Mouse (Mus musculus): ENCODE measurements around the gene Ahctf1.
"Not testable (repeated sequence)": the region's sequence is repeated elsewhere in the genome, so short reads cannot be mapped to it uniquely, and the experiment has no call there.

Ahctf1 gene

DNA sequence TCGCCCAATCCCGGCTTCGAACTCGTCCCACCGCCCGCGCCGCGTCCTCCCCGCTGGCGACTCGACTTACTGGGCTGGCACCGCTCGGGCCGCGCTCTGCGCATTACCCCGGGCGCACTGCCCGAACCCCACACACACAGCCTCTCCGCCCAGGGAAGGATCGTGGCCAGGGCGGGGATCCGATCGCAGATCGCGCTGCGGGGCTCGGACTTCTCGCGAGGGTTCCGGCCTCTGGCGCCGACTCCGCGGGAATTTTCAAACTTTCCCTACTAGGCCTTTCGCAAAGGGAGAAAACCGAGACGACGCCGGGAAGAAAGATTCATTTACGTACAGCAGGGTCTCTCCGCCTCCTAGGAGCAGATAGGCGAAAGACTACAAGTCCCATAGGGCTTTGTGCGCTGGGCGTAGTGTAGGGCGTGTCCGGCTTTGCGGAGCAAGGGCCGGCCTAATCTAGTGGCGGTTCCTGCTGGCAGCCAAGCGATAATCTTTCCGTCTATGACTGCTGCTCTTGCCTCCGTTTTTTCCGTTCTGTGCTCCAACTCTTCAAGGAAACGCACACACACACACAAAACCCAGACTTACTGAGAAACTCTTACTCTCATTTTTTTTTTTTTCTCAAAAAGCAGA lies at the start of gene Ahctf1:
Gene Ahctf1, minus strand, starts transcription at position 168 of the 627 bp plus-strand sequence.
- peak; percentile 98 for DNase-seq (ENCODE audit: low read depth)

DNA sequence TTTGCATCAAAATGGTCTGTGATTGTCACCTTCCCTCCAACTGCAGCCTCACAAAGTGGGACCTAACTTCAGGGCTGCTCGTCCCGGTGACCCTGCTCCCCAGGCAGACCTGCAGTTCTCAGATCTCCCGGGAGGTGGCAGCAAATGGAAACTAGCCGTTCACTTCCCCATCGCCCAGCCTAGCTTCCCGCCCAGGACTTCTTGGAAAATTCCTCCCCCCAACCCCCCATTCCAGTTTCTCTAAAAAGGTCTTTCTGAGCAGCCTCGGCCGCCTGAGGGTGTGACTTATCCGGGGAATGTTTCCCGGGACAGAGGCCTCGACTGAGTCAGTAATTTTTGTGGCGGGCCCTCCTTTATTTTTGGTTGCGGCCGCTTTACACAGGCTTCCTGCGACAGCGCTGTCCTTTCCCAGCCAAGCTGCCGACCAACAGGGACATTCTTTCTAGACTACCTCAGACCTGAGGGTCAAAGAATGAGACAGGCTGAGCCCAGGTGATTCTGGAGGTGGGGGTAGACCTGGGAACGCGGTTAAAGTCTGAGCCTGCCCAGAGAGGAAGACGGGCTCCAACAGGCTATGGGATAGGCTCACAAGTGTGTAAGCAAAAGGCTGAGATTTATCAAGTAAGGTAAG lies 44.4 kb upstream of the Ahctf1 start:
- DNase-seq (ENCODE audit: low read depth), result peak; percentile 72

DNA sequence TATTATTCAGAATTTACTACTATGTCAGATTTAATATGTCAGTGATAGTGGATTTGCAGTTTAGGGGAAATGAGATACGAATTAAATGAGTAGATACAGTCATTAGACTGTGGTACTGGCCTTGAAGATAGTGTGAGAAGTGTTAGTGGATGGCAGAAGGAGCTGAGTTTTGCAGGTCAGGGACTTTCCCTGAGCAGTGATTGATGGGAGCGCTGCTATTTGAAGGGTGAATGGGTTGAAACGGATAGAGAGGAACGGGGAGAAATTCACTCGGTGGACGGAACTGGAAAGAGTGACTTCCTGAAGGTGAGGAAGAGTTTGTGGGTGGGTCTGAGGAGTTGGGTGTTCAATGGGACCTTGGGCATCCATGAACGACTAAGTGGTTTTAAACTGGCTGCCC lies 43.7 kb upstream of the Ahctf1 start:
- no peak for DNase-seq (ENCODE audit: low read depth)

DNA sequence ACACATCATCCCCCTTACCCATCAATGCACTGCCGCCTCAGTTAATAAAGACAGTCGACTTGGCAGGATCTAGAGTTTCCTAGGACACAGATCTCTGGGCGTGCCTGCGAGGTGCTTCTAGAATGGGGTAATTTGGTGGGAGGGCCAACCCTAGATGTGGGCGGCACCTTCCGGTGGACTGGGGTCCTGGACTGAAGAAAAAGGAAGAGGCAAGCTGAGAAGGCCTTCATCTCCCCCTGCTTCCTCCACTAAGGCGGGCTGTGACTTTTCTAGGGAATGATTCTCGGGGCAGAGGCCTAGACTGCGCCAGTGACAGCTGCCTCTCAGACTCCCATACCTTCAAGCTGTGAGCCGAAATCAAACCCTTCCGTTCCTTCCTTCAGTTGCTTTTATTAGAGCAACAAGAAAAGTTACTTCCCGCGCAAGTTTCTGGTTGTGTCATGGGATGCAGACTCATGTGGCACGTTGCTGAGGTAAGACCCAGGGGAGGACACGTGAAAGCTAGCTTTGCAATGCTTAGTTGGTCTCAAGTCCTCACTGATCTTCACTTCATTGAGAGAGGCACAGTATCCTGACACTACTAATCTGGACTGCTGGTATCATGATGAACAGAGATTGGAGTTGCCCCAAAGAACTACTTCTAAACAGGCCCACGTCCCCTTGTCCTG lies 42.5 kb upstream of the Ahctf1 start:
- no peak for DNase-seq (ENCODE audit: low read depth)

DNA sequence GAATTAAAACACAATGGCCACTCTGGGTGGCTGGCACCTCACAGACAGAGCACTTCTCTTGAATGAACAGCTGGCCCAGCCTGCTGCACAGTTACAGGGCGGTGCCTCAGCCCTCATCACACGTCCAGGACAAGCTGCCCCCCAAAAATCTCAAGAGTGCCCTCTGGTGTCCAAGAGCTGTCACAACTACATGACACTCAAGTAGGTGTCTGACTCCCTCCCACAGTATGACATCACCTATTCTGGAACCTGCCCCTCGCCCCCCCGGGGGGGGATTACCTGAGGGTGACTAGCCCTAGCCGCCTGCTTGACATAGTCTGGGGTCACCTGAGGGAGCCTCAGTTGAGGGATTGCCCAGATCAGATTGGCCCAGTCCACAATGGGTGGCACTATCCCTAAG lies 41.4 kb upstream of the Ahctf1 start:
- DNase-seq (ENCODE audit: low read depth), result no peak

DNA sequence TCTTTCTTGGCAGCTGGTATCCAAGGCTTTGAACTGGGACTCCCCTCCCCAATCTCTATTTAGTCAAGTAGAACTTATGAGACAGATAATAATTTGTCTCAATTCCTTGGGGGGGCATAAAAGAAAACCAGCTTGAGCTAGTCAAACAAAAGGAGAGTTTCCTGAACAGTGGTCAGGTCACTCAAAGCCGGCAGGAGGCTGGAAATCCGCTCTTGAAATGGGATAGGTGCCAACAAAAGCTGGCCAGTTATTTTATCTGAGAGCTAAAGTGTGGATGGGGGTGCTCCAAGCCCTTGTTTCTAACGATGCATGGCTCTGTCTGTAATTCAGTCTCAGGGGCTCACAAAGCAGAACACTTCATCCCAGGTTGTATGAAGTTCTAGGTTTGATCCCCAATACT lies 40.5 kb upstream of the Ahctf1 start:
- no peak for DNase-seq (ENCODE audit: low read depth)

DNA sequence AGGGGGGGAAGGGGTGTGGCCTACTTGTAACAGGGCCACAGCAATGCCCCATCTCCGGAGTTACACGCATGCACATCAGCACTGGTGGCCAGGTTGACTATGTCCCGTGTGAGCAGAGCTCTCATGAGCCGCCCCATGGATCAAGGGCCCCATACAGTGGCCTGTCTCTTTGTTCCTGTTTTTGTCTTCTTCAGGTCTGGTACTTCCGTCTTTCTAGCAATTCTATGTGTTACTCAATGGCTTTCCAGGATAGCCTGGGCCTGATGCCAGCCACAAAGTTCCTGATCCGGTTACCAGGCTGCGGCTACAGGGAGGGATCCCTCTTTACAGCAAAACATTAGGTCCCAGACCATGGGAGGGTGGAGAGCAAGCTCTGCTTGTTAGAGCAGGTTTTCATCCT lies 39.1 kb upstream of the Ahctf1 start:
- DNase-seq (ENCODE audit: low read depth), result no peak

DNA sequence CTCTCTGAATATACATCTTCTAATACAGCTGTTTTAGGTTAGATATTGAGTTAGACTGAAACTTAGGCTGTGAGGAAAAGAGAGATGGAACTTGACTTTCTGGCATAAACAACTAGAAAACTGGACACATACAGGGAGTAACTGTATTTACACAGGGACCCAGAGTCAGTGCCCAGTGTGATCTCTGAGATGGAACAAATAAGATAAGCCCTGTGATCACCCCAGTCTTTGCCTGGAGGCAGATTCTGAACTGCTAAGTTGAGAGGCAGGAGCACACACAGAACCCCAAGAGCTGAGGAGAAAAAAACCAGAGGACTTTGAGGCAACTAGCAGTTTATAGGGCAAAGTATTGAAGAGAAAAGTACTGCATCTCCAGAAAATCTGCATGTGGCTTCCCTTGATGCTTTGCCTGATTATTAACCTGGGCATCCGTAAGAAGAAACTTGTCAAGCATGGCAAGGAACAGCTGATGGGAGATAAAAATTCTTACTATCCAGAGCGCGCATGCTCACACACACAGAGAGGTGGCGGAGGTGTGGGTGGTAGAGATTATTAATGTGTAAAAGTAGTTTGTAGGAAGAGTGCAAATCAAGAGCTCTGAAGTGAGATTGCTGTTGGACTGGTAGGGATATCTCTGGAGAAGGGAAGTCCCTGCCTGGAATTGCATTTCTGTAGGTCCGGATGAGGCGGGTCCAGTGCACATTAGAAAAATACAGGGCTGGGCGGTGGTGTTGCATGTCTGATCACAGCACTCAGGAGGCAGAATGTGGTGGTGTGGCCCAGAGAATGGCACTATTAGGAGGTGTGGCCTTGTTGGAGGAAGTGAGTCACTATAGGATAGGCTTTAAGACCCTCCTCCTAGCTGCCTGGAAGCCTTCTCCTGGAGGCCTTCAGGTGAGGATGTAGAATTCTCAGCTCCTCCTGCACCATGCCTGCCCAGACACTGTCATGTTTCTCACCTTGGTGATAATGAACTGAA lies 33.2 kb upstream of the Ahctf1 start:
- DNase-seq (ENCODE audit: low read depth), result no peak

DNA sequence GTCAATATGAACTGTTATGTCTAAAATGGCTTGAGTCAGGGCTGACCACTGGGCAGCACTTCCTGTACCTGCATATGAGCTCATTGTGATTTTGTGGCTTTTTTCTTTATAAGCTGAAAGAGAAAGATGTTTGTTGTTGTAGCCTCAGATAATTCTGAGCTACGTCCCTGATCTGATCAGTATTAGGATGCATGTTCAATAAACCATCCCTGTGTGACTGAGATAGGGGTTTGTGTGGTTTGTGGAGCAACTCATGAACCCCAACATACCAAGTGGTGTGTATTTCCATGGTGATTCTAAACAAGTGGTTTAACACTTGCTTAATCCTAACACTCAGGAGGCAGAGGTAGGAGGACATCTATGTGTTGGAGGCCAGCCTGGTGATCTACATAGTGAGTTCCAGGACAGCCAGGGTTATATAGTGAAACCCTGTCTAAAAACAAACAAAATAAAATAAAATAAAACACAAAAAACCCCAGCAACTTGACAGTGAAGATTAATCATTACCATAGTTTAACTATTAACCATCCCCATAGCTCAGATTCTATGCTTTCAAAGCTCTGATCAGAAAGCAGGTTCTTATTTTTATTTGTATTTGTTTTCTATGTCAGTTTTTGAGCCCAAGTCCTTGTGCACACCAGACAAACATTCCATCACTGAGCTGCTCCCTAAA lies 32.4 kb upstream of the Ahctf1 start:
- DNase-seq (ENCODE audit: low read depth), result no peak

DNA sequence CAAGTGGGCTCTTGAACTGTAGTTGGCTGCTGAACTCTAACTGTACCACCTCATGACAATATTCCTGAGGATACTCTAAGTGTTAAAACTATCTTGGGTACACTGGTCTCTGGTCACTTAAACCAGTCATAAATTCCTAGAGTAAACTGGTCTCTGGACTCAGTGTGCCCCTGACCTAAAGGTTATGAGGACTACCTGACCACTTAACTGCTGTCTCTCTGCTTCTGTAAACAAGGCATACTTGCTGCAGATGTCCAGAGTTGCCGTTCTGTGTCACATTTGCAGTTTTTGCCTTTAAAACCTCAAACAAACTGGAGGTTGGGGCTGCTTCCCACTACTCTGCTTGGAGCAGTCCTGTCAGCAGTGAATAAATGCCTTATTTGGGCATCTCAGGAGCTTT lies 30.1 kb upstream of the Ahctf1 start:
- DNase-seq (ENCODE audit: low read depth), result no peak

DNA sequence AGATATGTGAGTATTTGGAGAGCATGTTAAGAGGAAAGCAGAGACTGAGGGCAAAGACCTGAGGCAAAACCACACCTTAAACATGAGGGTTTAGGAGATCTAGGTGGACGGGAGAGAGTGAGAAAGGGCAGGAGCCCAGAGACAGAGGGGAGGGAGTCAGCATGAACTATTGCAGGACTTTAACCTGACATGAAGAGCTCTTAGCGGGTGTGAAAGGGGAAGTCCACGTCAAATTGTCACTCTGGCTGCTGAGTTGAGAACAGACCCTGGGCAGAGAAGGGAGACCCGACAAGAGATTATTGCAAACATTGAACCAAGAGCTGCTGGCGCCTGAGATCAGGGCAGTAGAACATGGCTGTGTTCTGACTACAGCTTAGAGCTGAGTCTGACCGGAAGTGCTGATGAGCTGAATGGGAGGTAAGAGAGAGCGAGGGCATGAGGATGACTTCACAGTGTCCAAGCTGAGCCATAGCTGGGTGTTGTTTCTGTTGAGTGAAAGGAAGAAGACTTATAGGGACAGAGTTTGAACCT lies 29.3 kb upstream of the Ahctf1 start:
- DNase-seq (ENCODE audit: low read depth), result no peak

DNA sequence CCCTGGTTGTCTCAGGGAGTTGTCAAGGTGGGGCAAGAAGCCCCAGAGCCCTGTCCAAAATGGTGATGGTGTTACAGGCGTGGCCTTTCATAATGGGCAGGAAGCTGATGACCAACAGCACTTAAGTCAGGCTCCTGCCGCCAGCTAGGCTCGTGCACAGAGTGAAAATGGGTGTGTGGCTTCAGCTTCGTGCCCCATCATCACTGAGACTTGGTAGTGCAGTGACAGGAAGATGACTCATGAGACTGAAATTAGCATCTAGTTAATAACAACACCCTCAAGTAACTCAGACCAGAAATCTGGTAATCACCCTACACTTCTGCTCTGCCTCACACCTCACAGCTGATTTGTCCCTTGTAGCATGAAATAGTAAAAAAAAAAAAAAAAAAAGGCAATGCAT lies 25.4 kb upstream of the Ahctf1 start:
- no peak for DNase-seq (ENCODE audit: low read depth)

DNA sequence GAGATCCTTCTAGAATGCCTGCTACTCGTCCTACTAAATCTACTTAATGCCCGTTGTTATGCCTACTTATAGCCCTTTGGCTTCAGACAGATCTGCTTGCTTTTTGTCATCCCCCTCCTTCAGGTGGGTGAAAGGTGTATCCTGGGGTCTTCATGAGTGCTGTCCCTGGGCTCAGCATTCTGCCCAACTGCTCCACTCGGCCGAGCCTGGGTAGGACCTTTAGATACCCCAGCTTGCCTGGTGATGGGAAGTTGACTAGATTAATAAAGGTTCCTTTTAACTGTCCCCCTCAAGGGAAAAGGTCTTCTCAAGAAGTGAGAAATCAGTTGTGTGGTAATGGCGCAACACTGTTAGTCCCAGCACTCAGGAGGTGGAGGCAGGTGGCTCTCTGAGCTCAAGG lies 24.6 kb upstream of the Ahctf1 start:
- no peak for DNase-seq (ENCODE audit: low read depth)

DNA sequence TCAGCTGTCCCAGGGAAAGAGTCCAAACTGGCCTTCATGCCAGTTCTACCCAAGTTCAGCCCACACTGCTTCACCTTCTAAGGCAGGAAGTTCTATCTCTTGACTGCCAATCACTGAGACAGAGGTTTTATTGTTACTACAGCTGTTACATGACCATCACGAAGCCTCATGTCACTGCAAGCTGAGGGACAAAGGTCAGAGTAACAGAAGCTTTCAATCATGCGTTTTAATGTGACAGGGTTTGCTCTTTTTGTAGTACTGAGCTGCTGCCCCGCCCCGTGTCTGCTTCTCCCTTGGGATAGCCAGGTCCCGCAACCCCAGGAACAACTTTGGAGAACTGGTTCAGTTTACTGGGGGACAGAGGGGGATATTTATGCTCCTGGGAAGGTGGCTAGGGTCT lies 21.1 kb upstream of the Ahctf1 start:
- DNase-seq (ENCODE audit: low read depth), result no peak

DNA sequence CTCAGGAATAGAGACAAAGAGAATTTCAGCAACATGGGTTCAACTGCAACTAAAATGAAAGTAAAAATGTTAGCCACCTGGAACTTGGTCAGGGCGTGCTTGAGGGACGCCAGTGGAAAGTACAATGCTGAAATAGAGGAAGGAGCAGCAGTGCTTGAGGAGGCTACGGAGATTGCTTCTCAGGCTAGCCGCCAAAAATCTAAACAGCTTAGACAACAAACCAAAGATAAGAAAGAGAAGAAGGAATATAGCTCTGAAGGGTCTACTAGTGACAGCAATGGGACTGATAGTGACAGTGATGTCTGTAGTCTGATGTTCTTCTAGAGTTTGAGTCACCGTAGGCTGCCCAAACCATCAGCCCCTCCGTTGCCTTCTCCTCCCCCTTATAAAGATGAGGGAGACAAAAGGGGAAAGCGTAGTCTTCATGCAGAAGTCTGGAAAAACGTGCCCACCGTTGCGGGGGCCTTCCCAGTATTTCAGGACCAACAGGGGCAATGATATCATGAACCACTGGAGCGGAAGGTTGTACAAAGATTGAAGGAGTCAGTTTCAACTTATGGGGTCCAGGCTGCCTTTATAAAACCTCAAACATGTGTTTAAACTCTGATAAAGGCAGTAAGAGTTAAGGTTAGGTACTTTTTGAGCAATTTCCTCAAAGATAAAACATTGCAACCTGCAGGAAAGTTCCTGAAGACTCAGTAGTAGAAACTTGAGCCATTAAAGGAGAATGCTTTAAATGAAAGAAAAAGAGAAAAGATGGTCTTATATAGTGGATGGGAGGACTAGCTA lies 15.2 kb upstream of the Ahctf1 start:
- not testable (repeated sequence) for DNase-seq (ENCODE audit: low read depth)

DNA sequence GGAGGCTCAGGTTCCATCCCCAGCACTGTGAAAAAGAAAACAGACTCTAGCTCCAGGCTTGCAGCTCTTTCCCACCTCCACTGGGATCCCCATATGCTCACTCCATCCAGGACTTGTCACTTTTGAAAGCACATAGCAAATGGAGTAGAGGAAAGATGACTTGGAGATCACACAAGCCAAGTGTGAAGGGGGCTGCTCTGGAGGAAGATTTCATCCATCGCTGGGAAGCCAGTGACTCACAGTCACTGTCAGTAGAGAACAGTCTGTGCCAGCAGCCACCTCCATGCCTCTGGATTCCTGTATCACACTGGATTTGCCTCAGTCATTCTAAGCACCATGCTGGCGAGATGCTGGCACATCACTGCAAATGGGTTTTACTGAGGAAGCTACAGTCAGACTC lies 11.1 kb upstream of the Ahctf1 start:
- DNase-seq (ENCODE audit: low read depth), result no peak

DNA sequence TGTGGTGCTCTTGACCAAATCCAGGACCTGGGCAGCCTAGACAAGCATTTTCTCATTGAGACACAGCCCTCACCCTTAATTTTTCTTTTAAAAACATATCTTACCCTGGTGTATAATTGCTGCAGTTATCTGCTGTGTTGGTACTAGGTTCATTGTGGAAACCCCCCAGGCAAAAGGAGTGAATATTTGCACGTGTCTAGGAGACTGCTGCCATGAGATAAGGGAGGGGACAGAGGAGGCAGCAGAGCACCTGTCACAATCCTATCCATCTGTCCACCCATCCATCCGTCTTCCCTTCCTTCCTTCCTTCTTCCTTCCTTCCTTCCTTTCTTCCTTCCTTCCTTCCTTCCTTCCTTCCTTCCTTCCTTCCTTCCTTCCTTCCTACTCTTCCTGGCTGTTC lies 9.9 kb upstream of the Ahctf1 start:
- DNase-seq (ENCODE audit: low read depth), result no peak

DNA sequence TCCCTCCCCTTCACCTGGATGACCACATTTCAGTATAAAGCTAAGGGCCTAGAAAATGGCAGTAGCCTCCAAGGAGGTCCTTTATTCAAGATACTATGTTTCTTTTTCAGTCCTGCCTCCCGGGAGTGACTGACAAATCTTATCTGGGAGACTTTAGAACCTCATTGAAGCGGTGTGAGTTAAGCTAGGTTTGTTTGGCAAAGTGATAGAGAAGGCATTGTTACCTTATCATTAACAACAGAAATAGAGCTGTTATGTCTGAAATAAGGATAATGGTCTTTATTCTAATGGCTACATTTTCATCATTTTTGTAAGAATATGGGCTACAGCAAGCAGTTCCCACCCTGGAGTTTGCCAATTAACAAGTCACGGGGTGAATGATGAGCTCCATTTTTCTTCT lies 4.8 kb upstream of the Ahctf1 start:
- no peak for DNase-seq (ENCODE audit: low read depth)

DNA sequence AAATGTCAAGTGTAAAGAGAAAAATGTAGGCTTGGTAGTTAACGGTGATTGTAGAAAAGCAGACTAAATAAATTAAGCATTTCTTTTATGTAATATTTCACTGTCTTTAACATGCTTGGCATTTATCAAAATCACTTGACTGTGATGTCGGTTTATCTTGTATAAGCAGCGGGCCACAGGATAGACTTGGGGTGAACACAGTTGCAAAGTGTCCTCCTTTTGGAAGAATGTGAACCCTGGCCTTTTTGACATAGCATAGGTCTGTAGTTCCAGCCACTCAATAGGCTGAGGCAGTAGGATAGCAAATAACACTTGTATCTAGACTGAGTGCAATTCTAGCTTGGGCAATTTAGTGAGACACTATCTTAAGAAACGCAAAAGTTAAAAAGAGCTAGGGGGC lies 4.0 kb upstream of the Ahctf1 start:
- no peak for DNase-seq (ENCODE audit: low read depth)

DNA sequence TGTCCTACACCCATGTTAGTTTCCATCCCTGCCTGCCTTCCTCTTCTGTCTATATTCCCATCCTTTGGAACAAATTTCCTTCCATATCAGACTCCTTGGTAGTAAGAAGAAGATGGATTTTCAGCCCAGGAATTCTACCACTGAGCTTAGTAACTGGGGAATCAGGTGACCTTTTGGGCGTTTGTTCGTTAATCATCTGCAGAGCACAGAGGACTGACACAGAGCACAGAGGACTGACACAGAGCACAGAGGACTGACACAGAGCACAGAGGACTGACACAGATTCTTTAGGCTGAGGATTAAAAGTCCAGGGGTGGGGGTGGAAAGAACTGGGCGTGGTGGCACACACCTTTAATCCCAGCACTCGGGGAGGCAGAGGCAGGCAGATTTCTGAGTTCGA lies 2.3 kb upstream of the Ahctf1 start:
- DNase-seq (ENCODE audit: low read depth), result no peak
